Mouse (Mus musculus): ENCODE data around the gene Ttll12. TPM values are rescaled to one million over a fixed set of nuclear protein-coding genes. Genes with fewer than 3 reads are reported as not detected.

Ttll12 gene
- total and polyA plus RNA-seq, 3 experiments: 21.9 to 40.0 (median 31.1) TPM

DNA sequence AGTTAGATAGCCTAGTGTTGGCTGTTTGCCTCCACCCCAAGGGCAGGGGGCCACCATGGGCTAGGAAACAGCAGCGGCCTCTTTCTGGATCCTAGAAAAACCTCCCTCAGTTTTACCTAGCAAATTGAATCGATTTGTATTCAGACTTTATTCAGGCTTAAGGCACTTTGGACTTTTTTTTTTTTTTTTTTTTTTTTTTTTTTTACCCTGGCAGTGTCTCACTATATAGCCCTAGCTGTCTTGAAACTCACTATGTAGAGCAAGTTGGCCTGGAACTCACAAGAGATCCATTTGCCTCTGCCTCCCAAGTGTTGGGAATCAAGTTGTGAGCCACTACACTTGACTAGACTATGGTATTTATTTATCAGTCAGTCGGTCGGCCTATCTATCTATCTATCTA lies 1.9 kb upstream of the Ttll12 start:
- no peak for DNase-seq (ENCODE audit: extremely low read depth)
- Histone ChIP-seq H3K27ac (ENCODE audit: insufficient read depth, low read depth) (no peak overlapping the region), H3K4me3 (replicated peaks in 1 of 3; ENCODE audit: low read depth in 2 of 3, low read length in 2 of 3, poor library complexity in 1 of 3) (no peak overlapping the region), H3K79me2 (replicated peaks; ENCODE audit: control insufficient read depth, extremely low read depth, insufficient read depth, poor library complexity, severe bottlenecking) (peaks cover 13% of the 10 kb centered on the region), H3K27me3 (replicated peaks) (no peaks in the 10 kb centered on the region), H3K9me3 (replicated peaks; ENCODE audit: low read length) (no peaks in the 10 kb centered on the region), H3K4me1 (ENCODE audit: control insufficient read depth in 1 of 2, insufficient read depth in 2 of 2) (peaks cover 6 to 23% of the 10 kb centered on the region in 2 experiments; a peak in 3 of 4 replicates), H3K36me3 (replicated peaks in 1 of 2; ENCODE audit: control insufficient read depth in 1 of 2, insufficient read depth in 1 of 2, low read length in 1 of 2) (peaks cover 0 to 12% of the 10 kb centered on the region in 2 experiments), H3K9ac (ENCODE audit: insufficient read depth, low read depth) (no peak overlapping the region), H3K4me2 (ENCODE audit: insufficient read depth, low read depth, poor library complexity, severe bottlenecking) (no peak overlapping the region)
- in situ Hi-C loops (cut with MboI; ENCODE audit: low pct_ligation_motif_present, low pct_unique_long_range_greater_than_20kb, low sequenced_read_pairs): no loop called here
- TF ChIP-seq SMC3 (IDR thresholded peaks at IDR 0.05; ENCODE audit: low read depth, low read length): no peak
- TF ChIP-seq HCFC1 (IDR thresholded peaks at IDR 0.05; ENCODE audit: low read depth, low read length): no peak
- TF ChIP-seq POLR2A (IDR thresholded peaks at IDR 0.05; ENCODE audit: low read depth, low read length): no peak
- no peak for TF ChIP-seq CTCF (conservative IDR thresholded peaks at IDR 0.05 in 1 of 2, IDR thresholded peaks at IDR 0.05 in 1 of 2; ENCODE audit: low read depth in 2 of 2, low read length in 2 of 2)
- no peak for TF ChIP-seq SIN3A (IDR thresholded peaks at IDR 0.05; ENCODE audit: low read length)
- TF ChIP-seq ZKSCAN1 (IDR thresholded peaks at IDR 0.05; ENCODE audit: borderline replicate concordance, low read depth, low read length): no peak
- no peak for TF ChIP-seq CHD1 (IDR thresholded peaks at IDR 0.05; ENCODE audit: low read depth, low read length)
- no peak for TF ChIP-seq BHLHE40 (IDR thresholded peaks at IDR 0.05; ENCODE audit: low read depth, low read length)
- TF ChIP-seq ZC3H11A (IDR thresholded peaks at IDR 0.05; ENCODE audit: low read depth, low read length): no peak
- TF ChIP-seq CHD2 (IDR thresholded peaks at IDR 0.05; ENCODE audit: low read length): no peak
- TF ChIP-seq NELFE (IDR thresholded peaks at IDR 0.05; ENCODE audit: low read depth, low read length): no peak
- dilution Hi-C loops (cut with MboI; ENCODE audit: extremely low pct_ligation_motif_present, extremely low pct_unique_long_range_greater_than_20kb, low sequenced_read_pairs): no loop called here

DNA sequence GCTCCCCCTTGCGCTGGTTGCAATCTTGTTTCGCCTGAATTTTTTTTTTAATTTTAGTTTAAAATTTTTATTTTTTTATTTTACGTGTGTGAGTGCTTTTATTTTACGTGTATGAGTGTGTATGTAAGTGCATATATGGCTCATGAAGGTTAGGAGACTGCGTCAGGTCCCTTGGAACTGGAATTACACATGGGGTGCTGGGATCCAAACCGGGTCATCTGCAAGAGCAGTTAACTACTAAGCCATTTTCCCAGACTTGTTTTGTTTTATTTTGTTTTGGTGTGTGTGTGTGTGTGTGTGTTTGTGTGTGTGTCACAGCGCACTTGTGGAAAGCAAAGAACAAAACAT lies 381 bp upstream of the Ttll12 start:
- H3K4me3 ChIP-seq (replicated peaks in 1 of 3; ENCODE audit: low read depth in 2 of 3, low read length in 2 of 3, poor library complexity in 1 of 3): peak overlapping the region; percentile 87 to 94 (median 88)
- dilution Hi-C loops (cut with MboI; ENCODE audit: extremely low pct_ligation_motif_present, extremely low pct_unique_long_range_greater_than_20kb, low sequenced_read_pairs) (no loop called here), in situ Hi-C loops (cut with MboI; ENCODE audit: low pct_ligation_motif_present, low pct_unique_long_range_greater_than_20kb, low sequenced_read_pairs) (no loop called here)
- H3K79me2 ChIP-seq (replicated peaks; ENCODE audit: control insufficient read depth, extremely low read depth, insufficient read depth, poor library complexity, severe bottlenecking): peaks cover 13% of the 10 kb centered on the region
- no peak for DNase-seq (ENCODE audit: extremely low read depth)
- H3K27ac ChIP-seq (ENCODE audit: insufficient read depth, low read depth): no peak overlapping the region
- peak overlapping the region; percentile 71 for H3K9ac ChIP-seq (ENCODE audit: insufficient read depth, low read depth)
- peak overlapping the region; percentile 73 for H3K4me2 ChIP-seq (ENCODE audit: insufficient read depth, low read depth, poor library complexity, severe bottlenecking)
- H3K9me3 ChIP-seq (replicated peaks; ENCODE audit: low read length): no peaks in the 10 kb centered on the region
- peaks cover 6 to 23% of the 10 kb centered on the region in 2 experiments; a peak in 3 of 4 replicates for H3K4me1 ChIP-seq (ENCODE audit: control insufficient read depth in 1 of 2, insufficient read depth in 2 of 2)
- TF ChIP-seq TBP (conservative IDR thresholded peaks at IDR 0.05; ENCODE audit: low read depth, low read length) (no peak; the same call in 1 of the 2 replicates), MXI1 (IDR thresholded peaks at IDR 0.05; ENCODE audit: low read depth, low read length) (no peak), JUN (IDR thresholded peaks at IDR 0.05; ENCODE audit: insufficient read depth, low read depth, low read length) (no peak), ELF1 (IDR thresholded peaks at IDR 0.05; ENCODE audit: low read depth, low read length) (no peak), GABPA (IDR thresholded peaks at IDR 0.05; ENCODE audit: insufficient replicate concordance, low read depth, low read length) (no peak), MAX (IDR thresholded peaks at IDR 0.05; ENCODE audit: low read length) (no peak), USF1 (IDR thresholded peaks at IDR 0.05; ENCODE audit: low read depth, low read length) (no peak), NELFE (IDR thresholded peaks at IDR 0.05; ENCODE audit: low read depth, low read length) (no peak)
- H3K27me3 ChIP-seq (replicated peaks): no peaks in the 10 kb centered on the region
- H3K36me3 ChIP-seq (replicated peaks in 1 of 2; ENCODE audit: control insufficient read depth in 1 of 2, insufficient read depth in 1 of 2, low read length in 1 of 2): peaks cover 0 to 27% of the 10 kb centered on the region in 2 experiments
